8 mouse cellular contexts compared by ENCODE assay signal in the genomic region with DNA sequence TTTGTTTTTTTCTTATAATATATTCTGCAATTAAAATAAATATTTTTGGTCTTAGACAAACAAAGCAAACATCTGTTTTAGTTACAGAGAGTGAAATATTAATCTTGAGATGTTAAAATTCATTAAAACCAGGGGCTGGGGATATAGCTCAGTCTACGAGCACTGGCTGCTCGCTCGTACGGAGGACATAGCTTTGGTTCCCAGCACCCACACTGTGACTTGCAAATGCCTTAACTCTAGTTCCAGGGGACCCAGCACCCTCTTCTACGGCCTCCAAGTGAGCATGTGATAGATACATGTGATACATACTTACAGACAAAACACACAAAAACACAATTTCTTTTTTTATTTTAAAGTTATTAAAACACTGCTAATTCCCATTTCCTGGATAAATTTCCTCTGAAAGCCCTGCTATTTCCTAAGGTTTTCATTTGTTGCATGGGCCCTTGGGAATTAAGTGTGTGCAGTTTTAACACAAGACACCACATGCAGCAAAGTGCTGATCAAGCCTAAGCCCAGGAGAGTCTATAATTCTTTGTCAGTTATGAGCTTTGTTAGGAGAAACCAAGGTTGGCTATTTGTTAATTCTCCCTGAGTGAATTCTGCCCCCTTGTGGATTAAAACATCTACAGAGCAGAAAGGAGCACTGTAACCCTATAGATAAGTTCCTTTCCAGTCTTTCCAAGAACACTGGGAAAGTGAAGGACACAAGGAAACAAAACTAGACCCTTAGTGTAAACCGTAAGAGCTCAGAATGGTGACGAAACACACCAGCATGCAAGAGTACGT. TPM values are rescaled to one million over a fixed set of nuclear protein-coding genes. Genes with fewer than 3 reads are reported as not detected.
DNase-seq lines count a peak whose midpoint lies in the region; ATAC-seq and TF ChIP-seq lines count a peak whose summit lies in the region.

No protein-coding gene starts in this region.

- no peak overlapping the region for H3K4me3 ChIP-seq in ES-E14 (ENCODE audit: insufficient read depth in 1 of 2, low read depth in 1 of 2, low read length in 2 of 2, poor library complexity in 1 of 2, severe bottlenecking in 1 of 2)
- H3K4me3 ChIP-seq in hindbrain, embryonic 14.5 days (replicated peaks; ENCODE audit: low read length): no peak overlapping the region
- H3K4me3 ChIP-seq in midbrain, embryonic 13.5 days (replicated peaks): no peak overlapping the region

- in situ Hi-C loops in ES-E14 (cut with MboI; ENCODE audit: low sequenced_read_pairs in 2 of 2, unreplicated experiment in 2 of 2): loop anchor here in 1 of 2 experiments (5.0 kb wide), 1 partner anchor 123 kb away; no protein-coding TSS in a partner anchor

- peak; percentile 67; the same call in 1 of the 2 replicates for ATAC-seq in hindbrain, embryonic 14.5 days (ENCODE audit: low FRiP score)
- ATAC-seq in midbrain, embryonic 13.5 days: peak; percentile 55

- H3K9ac ChIP-seq in ES-E14 (ENCODE audit: insufficient read depth, low read depth, low read length, poor library complexity, severe bottlenecking): no peak overlapping the region
- H3K9ac ChIP-seq in hindbrain, embryonic 14.5 days: no peak overlapping the region
- no peak overlapping the region for H3K9ac ChIP-seq in midbrain, embryonic 13.5 days (replicated peaks)

- peak; percentile 64 for DNase-seq in layer of hippocampus, adult 11-12 months (ENCODE audit: low spot score)
- no peak for DNase-seq in layer of hippocampus, postnatal 10 days (ENCODE audit: low spot score in 2 of 2)
- DNase-seq in ES-E14 (ENCODE audit: low read depth, low spot score): no peak
- DNase-seq in embryo, embryonic 10.5 days (ENCODE audit: low spot score): peak; percentile 90
- DNase-seq in hindbrain, embryonic 14.5 days (ENCODE audit: low spot score): peak; percentile 82
- no peak for DNase-seq in ovary, postnatal 14 days (ENCODE audit: low spot score)
- DNase-seq in frontal cortex, postnatal 25 days (ENCODE audit: low spot score in 2 of 2): no peak

- H3K4me1 ChIP-seq in ES-E14 (ENCODE audit: control insufficient read depth in 2 of 2, insufficient read depth in 2 of 2, low read length in 2 of 2, poor library complexity in 1 of 2): no peaks in the 10 kb centered on the region
- H3K4me1 ChIP-seq in hindbrain, embryonic 14.5 days (replicated peaks; ENCODE audit: control insufficient read depth, insufficient read depth, low read length): peaks cover 8% of the 10 kb centered on the region; the same call in 1 of the 2 replicates
- H3K4me1 ChIP-seq in midbrain, embryonic 13.5 days (replicated peaks): peaks cover 15% of the 10 kb centered on the region

- H3K4me2 ChIP-seq in hindbrain, embryonic 14.5 days (replicated peaks): no peak overlapping the region
- H3K4me2 ChIP-seq in midbrain, embryonic 13.5 days (replicated peaks): no peak overlapping the region

- 76% methylated on average over 8 of the region's 8 CpGs for WGBS in hindbrain, embryonic 14.5 days
- 74% methylated on average over 8 of the region's 8 CpGs for WGBS in midbrain, embryonic 13.5 days

- no peak overlapping the region for H3K27ac ChIP-seq in ES-E14 (ENCODE audit: insufficient read depth, low read depth, low read length, poor library complexity, severe bottlenecking)
- no peak overlapping the region for H3K27ac ChIP-seq in hindbrain, embryonic 14.5 days
- no peak overlapping the region for H3K27ac ChIP-seq in midbrain, embryonic 13.5 days

- H3K27me3 ChIP-seq in hindbrain, embryonic 14.5 days (ENCODE audit: control insufficient read depth, insufficient read depth, low read length): no peaks in the 10 kb centered on the region
- H3K27me3 ChIP-seq in midbrain, embryonic 13.5 days: no peaks in the 10 kb centered on the region

- H3K36me3 ChIP-seq in ES-E14 (ENCODE audit: control insufficient read depth, insufficient read depth, low read length, poor library complexity, severe bottlenecking): no peaks in the 10 kb centered on the region
- no peaks in the 10 kb centered on the region for H3K36me3 ChIP-seq in hindbrain, embryonic 14.5 days (replicated peaks; ENCODE audit: control insufficient read depth, insufficient read depth)
- no peaks in the 10 kb centered on the region for H3K36me3 ChIP-seq in midbrain, embryonic 13.5 days

- H3K9me3 ChIP-seq in ES-E14 (ENCODE audit: control insufficient read depth, insufficient read depth, low read depth, low read length): no peaks in the 10 kb centered on the region
- no peaks in the 10 kb centered on the region for H3K9me3 ChIP-seq in hindbrain, embryonic 14.5 days (ENCODE audit: control insufficient read depth, low read length)
- no peaks in the 10 kb centered on the region for H3K9me3 ChIP-seq in midbrain, embryonic 13.5 days

TF ChIP-seq in ES-E14, 5 proteins besides CTCF, POLR2A, EP300 and RAD21:
- no peak for TF ChIP-seq CHD2 (IDR thresholded peaks at IDR 0.05; ENCODE audit: low read depth, low read length)
- TF ChIP-seq HCFC1 (IDR thresholded peaks at IDR 0.05; ENCODE audit: borderline replicate concordance, insufficient read depth, low read length): no peak
- TF ChIP-seq ZC3H11A (IDR thresholded peaks at IDR 0.05; ENCODE audit: borderline replicate concordance, low read depth, low read length): peak; percentile 21; the same call in 1 of the 2 replicates
- TF ChIP-seq MAFK (IDR thresholded peaks at IDR 0.05; ENCODE audit: insufficient read depth, low read depth, low read length): no peak
- no peak for TF ChIP-seq ZNF384 (IDR thresholded peaks at IDR 0.05; ENCODE audit: low read depth, low read length)

RNA-seq across cellular contexts. Expression of a gene that starts 50.8 kb away (rescaled TPM):
- total RNA-seq in layer of hippocampus, postnatal 10 days (2021): 1,000 to 10,000 TPM; 1,788 to 2,276 TPM
- 3,361 and 3,988 TPM in 2 replicates for total RNA-seq in ES-E14 (2012; rRNA removed)
- polyA plus RNA-seq in hindbrain, embryonic 14.5 days (2014; fragmentation: Nextera tagmentation; extraction: Ambion mirVana): 2,885 and 3,458 TPM in 2 replicates
- polyA plus RNA-seq in midbrain, embryonic 13.5 days (2015; fragmentation: Nextera tagmentation; extraction: Ambion mirVana): 2,863 and 3,076 TPM in 2 replicates

Comparison
In these comparisons a context has a peak if more than half of its experiments do, and no peak if none do; other contexts are left out.
1. DNase-seq: peak in layer of hippocampus, adult 11-12 months (single experiment), embryo, embryonic 10.5 days (single experiment) and hindbrain, embryonic 14.5 days (single experiment); none in layer of hippocampus, postnatal 10 days (0 of 2), ES-E14 (single experiment), ovary, postnatal 14 days (single experiment) and frontal cortex, postnatal 25 days (0 of 2).